Mouse (Mus musculus) liver, adult 2 months (tissue): ENCODE results near the gene Zc3h18.

Experiments used
- CTCF ChIP-seq: fragments of 200-500 bp; IDR thresholded peaks from 2 replicates; pipeline ENCODE4 v1.5.1; 2011; ENCODE audit warnings: low read depth, low read length, control low read depth
- POLR2A ChIP-seq: fragments of 200-500 bp; IDR thresholded peaks from 2 replicates; pipeline ENCODE4 v1.6.1; 2011; ENCODE audit warnings: low read length, control low read depth; ENCODE audit not compliant: insufficient read depth; ENCODE audit errors: extremely low read depth

DNA sequence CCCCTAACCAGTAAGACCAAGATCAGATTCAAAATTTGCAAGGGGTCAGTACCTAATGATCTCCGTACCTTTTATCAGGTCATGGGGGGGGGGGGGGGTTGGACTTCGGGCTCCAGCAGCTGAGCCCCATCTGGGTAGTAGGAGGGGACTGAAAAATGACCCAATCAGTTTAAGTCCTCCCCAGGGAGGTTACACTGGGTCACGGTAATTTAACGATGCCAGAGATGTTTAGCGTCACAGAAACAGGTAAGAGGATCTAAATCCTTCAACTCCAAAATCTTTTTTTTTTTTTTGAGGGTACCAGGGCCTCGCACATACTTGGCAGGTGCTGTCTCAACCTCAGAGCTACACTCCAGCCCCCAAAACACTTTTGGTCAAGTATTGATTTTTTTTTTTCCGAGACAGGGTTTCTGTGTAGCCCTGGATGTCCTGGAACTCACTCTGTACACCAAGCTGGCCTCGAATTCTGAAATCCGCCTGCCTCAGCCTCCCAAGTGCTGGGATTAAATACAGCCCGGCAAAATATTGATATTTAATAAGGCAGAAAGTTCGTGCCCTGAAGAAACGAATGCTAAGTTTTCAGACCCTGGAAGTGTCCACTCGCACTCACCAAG lies 551 bp upstream of the Zc3h18 start:
- TF ChIP-seq CTCF = no peak
- no peak for TF ChIP-seq POLR2A
